Mouse (Mus musculus): ENCODE results near the gene Slx4ip.

GRCm38 (mm10) chr2:136850366-136850765 lies 40.7 kb upstream of the Slx4ip start:
- no peak for TF ChIP-seq CTCF (IDR thresholded peaks at IDR 0.05; ENCODE audit: control insufficient read depth, insufficient read depth, insufficient read length)
- TF ChIP-seq MYOD1 (IDR thresholded peaks at IDR 0.05; ENCODE audit: control insufficient read depth, insufficient read length, low read depth) = no peak
